Mouse (Mus musculus): ENCODE measurements around the gene Sh3kbp1.

Gene Sh3kbp1

GRCm38 (mm10) chrX:159971091-159971779, 344.2 kb downstream of the Sh3kbp1 start:
- in situ Hi-C loops (cut with MboI; ENCODE audit: unreplicated experiment in 2 of 2): loop anchor here (5.0 to 10.0 kb wide), 7 partner anchors 144 to 1064 kb away; no protein-coding TSS in a partner anchor

DNA sequence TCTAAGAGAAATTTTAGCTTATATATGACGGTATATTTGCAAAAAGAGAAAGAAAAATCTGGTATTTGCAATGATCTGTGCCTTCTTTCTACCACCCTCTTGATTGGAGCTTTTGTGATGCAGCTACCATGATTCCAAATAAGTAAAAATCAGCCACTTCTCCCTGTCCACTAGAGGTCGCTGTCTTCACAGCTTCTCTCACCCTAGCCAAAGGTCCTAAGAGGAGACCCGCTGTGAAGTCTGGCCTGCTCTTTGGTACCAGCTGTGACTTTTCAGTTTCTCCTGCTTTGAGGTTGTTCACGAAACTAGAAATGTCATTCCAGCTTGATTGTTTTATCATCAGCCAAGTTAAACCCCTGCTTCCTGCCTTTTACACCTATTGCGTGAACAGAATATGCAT, 346.7 kb downstream of the Sh3kbp1 start:
- in situ Hi-C loops (cut with MboI; ENCODE audit: unreplicated experiment in 2 of 2): loop anchor here (5.0 to 10.0 kb wide), 7 partner anchors 141 to 1061 kb away; no protein-coding TSS in a partner anchor

- in situ Hi-C loops (cut with MboI; ENCODE audit: unreplicated experiment in 2 of 2): loop anchor here (10.0 kb wide), 4 partner anchors 139 to 1059 kb away; no protein-coding TSS in a partner anchor
Observed at GRCm38 (mm10) chrX:159976243-159976642, 349.2 kb downstream of the Sh3kbp1 start.

- in situ Hi-C loops (cut with MboI; ENCODE audit: unreplicated experiment in 2 of 2): no loop called here
Observed at GRCm38 (mm10) chrX:159988002-159988960, 361.2 kb downstream of the Sh3kbp1 start, which contains the start of gene Map3k15. TSS of gene Map3k15 (plus strand) at chrX:159988433.

- in situ Hi-C loops (cut with MboI; ENCODE audit: unreplicated experiment in 2 of 2): no loop called here
Observed at GRCm38 (mm10) chrX:159995808-159996207, 368.7 kb downstream of the Sh3kbp1 start.
